Mouse (Mus musculus) C2C12 (cell line): ENCODE measurements around the gene Ap1g1.

Source experiments
- CTCF ChIP-seq: IDR thresholded peaks from one replicate; pipeline ENCODE4 v1.5.1; 2011; ENCODE audit not compliant: control insufficient read depth, insufficient read depth, insufficient read length
- FOSL1 ChIP-seq: IDR thresholded peaks from one replicate; pipeline ENCODE4 v1.8.0; 2011; ENCODE audit warnings: mild to moderate bottlenecking, low read length; ENCODE audit not compliant: poor library complexity, insufficient read depth, severe bottlenecking
- MYOG ChIP-seq: IDR thresholded peaks from one replicate; pipeline ENCODE4 v1.6.1; 2011; ENCODE audit not compliant: control insufficient read depth, insufficient read length; ENCODE audit errors: extremely low read depth

DNA sequence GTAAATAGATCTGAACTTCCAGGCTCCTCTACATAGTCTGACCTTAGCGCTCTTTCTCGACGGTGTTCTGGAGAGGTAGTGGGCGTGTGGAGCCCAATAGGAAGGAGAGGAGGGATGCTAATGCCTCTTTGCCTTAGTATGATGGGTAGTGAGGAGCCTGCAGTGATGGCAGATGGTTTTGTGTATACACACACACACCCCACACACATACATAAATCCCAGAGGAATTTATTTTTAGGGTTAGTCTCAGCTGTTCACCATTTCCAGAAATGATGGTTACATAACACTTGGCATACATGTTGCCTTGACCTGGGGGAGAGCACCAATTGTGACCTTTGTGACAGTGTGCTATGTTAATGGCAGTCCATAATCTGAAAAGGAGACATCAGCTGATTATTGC, 87.2 kb downstream of the Ap1g1 start:
- TF ChIP-seq CTCF, result no peak
- no peak for TF ChIP-seq FOSL1
- TF ChIP-seq MYOG, result no peak
